Comparison of ENCODE assay signal across 21 mouse cellular contexts in the genomic region with DNA sequence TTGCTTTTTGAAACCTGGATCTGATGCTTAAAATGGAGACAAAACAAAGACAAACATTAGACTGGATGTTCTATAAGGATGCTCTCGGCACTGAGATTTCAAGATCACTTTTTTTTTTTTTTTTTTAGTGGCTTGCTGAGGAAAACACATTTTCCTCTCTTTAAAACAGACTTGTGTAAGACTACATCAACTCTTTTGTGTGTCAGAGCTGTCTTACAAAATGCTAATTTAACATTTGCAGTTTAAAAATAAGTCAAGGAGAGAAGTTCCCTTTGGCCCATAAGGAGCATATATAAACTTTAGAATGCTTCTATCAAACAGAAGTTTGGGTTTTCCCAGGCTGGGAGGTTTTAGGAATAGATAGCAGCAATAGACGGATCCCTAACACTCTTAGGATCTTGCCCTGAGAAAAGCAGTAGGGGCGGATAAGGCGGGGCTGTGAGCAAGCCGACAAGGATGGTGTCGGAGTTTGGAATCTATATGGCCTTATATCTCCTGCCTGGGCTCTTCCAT.
DNase-seq lines count a peak whose midpoint lies in the region; ATAC-seq and TF ChIP-seq lines count a peak whose summit lies in the region.
"Had no signal": no experiment of that assay in that cellular context is flagged by ENCODE, and none has a peak within 500 bp of the region (broad histone marks: within the 10 kb centered on the region; RNA-seq: fewer than 3 reads in every experiment).

No protein-coding gene starts in this region.

- no peak overlapping the region for H3K4me3 ChIP-seq in cortical plate, adult 2 months (ENCODE audit: insufficient read depth, low read length)
- H3K4me3 ChIP-seq: embryonic facial prominence, embryonic 13.5 days; embryonic facial prominence, embryonic 15.5 days; erythroblast, embryonic 14.5 days; forebrain, embryonic 10.5 days; forebrain, embryonic 13.5 days; forebrain, embryonic 15.5 days had no signal

- DNase-seq in frontal cortex, postnatal 10 days (ENCODE audit: low spot score in 2 of 2), result no peak
- peak; percentile 51 for DNase-seq in brain, adult 2 months (ENCODE audit: low read depth, low spot score)
- DNase-seq in neural tube, embryonic 10.5 days (ENCODE audit: extremely low spot score, low spot score), result no peak
- DNase-seq in lung, postnatal 25 days (ENCODE audit: low spot score), result no peak
- DNase-seq: adrenal gland, adult 2 months; adrenal gland, postnatal 10 days; adrenal gland, postnatal 25 days; cerebellum, adult 11-12 months; cerebellum, adult 2 months; cerebellum, adult 9-10 months; cerebellum, postnatal 10 days; cerebellum, postnatal 25 days; embryo, embryonic 11 days had no signal

- no peak for TF ChIP-seq POLR2A in cortical plate, adult 2 months (IDR thresholded peaks at IDR 0.05; ENCODE audit: extremely low read depth, insufficient read depth, low read length)

- no peak for TF ChIP-seq CTCF in cortical plate, adult 2 months (IDR thresholded peaks at IDR 0.05; ENCODE audit: extremely low read depth, insufficient read depth, low read length)

- peak overlapping the region; percentile 19; the same call in 1 of the 2 replicates for H3K27ac ChIP-seq in cortical plate, adult 2 months (ENCODE audit: insufficient read depth, low read length)
- H3K27ac ChIP-seq: embryonic facial prominence, embryonic 13.5 days; embryonic facial prominence, embryonic 15.5 days; forebrain, embryonic 10.5 days; forebrain, embryonic 13.5 days; forebrain, embryonic 15.5 days had no signal

- peak; percentile 58 for ATAC-seq in frontal cortex, adult (ENCODE audit: low TSS enrichment)
- ATAC-seq: forebrain, embryonic 13.5 days; forebrain, embryonic 15.5 days had no signal

- H3K4me1 ChIP-seq in cortical plate, adult 2 months (ENCODE audit: control insufficient read depth, insufficient read depth, low read length), result peaks cover 9% of the 10 kb centered on the region
- H3K4me1 ChIP-seq: embryonic facial prominence, embryonic 13.5 days; embryonic facial prominence, embryonic 15.5 days; forebrain, embryonic 10.5 days; forebrain, embryonic 13.5 days; forebrain, embryonic 15.5 days had no signal
